Mouse (Mus musculus): ENCODE results near the gene Zdhhc12.
"Not testable (repeated sequence)": the region's sequence is repeated elsewhere in the genome, so short reads cannot be mapped to it uniquely, and the experiment has no call there.

The Zdhhc12 gene

GRCm38 (mm10) chr2:30064298-30064697, 29.1 kb downstream of the Zdhhc12 start:
- no peak for DNase-seq (ENCODE audit: low read depth, low spot score)

GRCm38 (mm10) chr2:30063791-30064190, 29.7 kb downstream of the Zdhhc12 start:
- DNase-seq (ENCODE audit: low read depth, low spot score), result no peak

- peak; percentile 68 for DNase-seq (ENCODE audit: low read depth, low spot score)
Measured at GRCm38 (mm10) chr2:30063235-30063634, 30.2 kb downstream of the Zdhhc12 start.

GRCm38 (mm10) chr2:30062249-30063093, 31.0 kb downstream of the Zdhhc12 start:
- DNase-seq (ENCODE audit: low read depth, low spot score), result peak; percentile 87

- DNase-seq (ENCODE audit: low read depth, low spot score), result peak; percentile 99
Measured at GRCm38 (mm10) chr2:30061215-30062166, 32.0 kb downstream of the Zdhhc12 start.

GRCm38 (mm10) chr2:30058418-30058817, 35.0 kb downstream of the Zdhhc12 start:
- peak; percentile 91 for DNase-seq (ENCODE audit: low read depth, low spot score)

GRCm38 (mm10) chr2:30057223-30057904, 36.1 kb downstream of the Zdhhc12 start, which contains the start of gene Set:
Set (plus strand) TSS chr2:30057378.
- DNase-seq (ENCODE audit: low read depth, low spot score), result peak; percentile 93

GRCm38 (mm10) chr2:30056736-30057135, 36.7 kb downstream of the Zdhhc12 start:
- DNase-seq (ENCODE audit: low read depth, low spot score), result no peak

GRCm38 (mm10) chr2:30055310-30055709, 38.1 kb downstream of the Zdhhc12 start:
- DNase-seq (ENCODE audit: low read depth, low spot score), result not testable (repeated sequence)

GRCm38 (mm10) chr2:30051992-30052761, 41.3 kb downstream of the Zdhhc12 start:
- peak; percentile 76 for DNase-seq (ENCODE audit: low read depth, low spot score)

GRCm38 (mm10) chr2:30049831-30050230, 43.6 kb downstream of the Zdhhc12 start:
- no peak for DNase-seq (ENCODE audit: low read depth, low spot score)

- peak; percentile 97 for DNase-seq (ENCODE audit: low read depth, low spot score)
Measured at GRCm38 (mm10) chr2:30048699-30049388, 44.6 kb downstream of the Zdhhc12 start, which contains the start of gene Wdr34. Wdr34 (minus strand) TSS chr2:30048881.

GRCm38 (mm10) chr2:30048101-30048501, 45.3 kb downstream of the Zdhhc12 start:
- peak; percentile 62 for DNase-seq (ENCODE audit: low read depth, low spot score)

- no peak for DNase-seq (ENCODE audit: low read depth, low spot score)
Measured at GRCm38 (mm10) chr2:30047127-30047526, 46.3 kb downstream of the Zdhhc12 start.

- DNase-seq (ENCODE audit: low read depth, low spot score), result no peak
Measured at GRCm38 (mm10) chr2:30044550-30044949, 48.9 kb downstream of the Zdhhc12 start.

GRCm38 (mm10) chr2:30042445-30042844, 51.0 kb downstream of the Zdhhc12 start:
- DNase-seq (ENCODE audit: low read depth, low spot score), result peak; percentile 96
